Mouse (Mus musculus): ENCODE data around the gene Ubac2.

Gene Ubac2

GRCm38 (mm10) chr14:121965461-121965860 is 87.0 kb downstream of the Ubac2 start:
- DNase-seq (ENCODE audit: low read depth, low spot score) = no peak

DNA sequence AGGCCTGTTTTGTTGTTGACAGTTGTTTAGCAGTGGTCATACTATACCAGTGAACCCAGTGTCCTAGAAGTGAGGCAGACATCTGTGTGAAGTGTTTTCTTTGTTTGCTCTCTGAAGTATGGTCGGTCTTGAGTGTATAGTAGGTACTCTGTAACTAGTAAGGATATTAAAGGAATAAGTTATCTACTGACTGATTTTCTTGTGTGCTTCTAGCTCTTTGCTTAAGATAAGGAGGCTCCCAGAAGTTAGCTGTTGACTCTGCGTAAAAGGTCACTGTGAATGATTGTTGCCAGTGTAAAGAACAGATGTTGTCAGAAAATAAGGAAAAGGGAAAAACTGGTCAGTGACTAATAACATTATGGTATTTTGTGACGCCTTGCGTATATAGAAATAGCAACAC is 88.7 kb downstream of the Ubac2 start:
- no peak for DNase-seq (ENCODE audit: low read depth, low spot score)

GRCm38 (mm10) chr14:121970402-121970801 is 92.0 kb downstream of the Ubac2 start:
- DNase-seq (ENCODE audit: low read depth, low spot score) = no peak

- DNase-seq (ENCODE audit: low read depth, low spot score) = no peak
Measured at GRCm38 (mm10) chr14:121973114-121973513, 94.7 kb downstream of the Ubac2 start.

DNA sequence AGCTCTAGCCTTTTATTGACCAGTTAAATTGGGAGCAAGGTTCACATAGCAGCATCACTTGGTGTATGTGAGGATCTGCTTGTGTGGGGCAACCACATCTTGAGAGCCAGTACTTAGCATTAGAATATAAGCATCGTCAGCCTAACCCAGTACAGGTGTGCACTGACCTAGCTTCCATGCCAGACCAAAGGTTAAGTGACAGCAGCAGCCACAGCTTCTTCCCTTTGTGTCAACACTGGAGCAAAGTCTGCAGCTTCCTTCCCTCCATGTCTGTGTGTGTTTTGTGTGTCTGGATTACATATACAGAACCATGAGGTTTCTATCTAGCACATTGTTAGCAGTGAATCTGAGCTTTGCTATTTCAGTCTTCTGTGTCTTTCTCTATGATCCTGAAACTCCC is 103.1 kb downstream of the Ubac2 start:
- DNase-seq (ENCODE audit: low read depth, low spot score) = no peak

DNA sequence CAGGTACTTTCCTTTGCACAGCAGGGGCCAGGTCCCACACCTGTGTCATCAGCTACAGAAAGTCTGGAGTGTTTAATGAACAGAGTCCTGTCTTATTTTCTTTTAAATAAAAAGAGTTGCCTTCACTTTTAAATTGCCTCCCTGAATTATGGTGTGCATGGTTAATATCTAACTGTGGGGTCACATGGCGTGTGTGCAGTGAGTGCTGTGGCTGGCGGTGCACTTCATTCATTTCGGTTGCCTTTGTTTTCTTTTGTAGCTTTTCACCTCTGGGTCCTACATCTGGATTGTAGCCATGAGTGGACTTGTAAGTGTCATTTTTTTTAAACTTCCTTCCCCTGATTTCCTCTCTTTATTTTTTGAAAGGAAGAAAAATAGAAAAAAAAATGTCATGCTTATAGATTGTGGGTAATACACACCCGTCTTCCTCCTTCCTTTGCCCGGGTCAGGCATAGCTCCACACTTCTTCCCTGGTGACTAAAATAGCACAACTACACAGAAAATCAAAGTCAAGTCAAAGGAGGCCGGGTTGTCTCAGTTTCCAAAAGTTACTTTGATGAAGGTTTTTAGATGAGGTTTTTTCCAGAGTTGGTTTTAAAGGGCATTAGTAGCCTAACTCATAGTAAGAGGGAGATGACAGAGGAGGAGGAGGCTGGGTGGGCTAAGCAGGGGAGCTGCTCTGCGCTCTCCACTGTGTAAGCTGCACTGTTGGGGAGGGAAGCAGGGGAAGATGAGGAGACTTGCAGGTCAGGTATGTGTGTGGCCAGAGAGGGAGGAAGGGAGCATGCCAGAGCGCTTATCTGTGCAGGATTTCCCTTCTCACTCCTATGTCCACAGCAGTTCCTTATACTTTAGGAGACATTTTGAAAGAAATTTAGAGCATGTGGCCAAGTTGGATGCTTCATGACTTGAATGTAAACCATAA is 104.9 kb downstream of the Ubac2 start:
- DNase-seq (ENCODE audit: low read depth, low spot score) = no peak

DNA sequence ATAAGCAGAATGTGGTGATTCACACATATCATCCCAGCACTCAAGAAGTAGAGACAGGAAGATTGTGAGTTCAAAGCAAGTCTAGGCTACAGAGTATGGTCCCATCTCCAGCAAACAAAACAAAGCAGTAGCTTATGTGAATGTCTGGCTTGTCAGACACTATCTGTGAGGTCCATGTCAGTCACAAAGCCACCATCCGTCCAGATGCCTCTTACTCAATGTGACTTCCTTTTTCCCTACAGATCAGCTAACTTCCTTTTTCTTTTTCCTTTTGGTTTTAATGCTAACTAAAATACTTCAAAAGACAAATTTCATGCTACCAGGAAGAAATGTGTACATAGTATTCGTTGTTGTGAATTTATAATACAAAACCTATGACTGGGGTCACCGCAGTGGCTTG is 107.1 kb downstream of the Ubac2 start:
- no peak for DNase-seq (ENCODE audit: low read depth, low spot score)

GRCm38 (mm10) chr14:121986028-121986427 is 107.6 kb downstream of the Ubac2 start:
- no peak for DNase-seq (ENCODE audit: low read depth, low spot score)

DNA sequence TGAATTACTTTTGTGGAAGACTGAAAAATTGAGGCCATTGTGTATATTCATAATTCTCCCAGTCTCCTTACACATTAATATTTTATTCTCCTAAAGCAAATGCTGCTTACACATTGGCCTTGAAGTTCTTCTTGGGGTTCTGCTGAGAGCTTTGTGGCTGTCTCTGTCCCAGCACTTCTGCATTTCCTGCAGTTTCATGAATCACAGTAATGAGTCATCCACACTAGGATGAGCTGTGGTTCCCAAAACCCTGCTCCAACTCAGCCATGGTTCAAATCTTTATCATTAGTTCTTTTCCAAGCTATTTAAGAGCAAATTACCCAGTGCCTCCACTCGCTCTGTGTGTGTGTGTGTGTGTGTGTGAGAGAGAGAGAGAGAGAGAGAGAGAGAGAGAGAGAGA is 108.9 kb downstream of the Ubac2 start:
- DNase-seq (ENCODE audit: low read depth, low spot score) = no peak

- no peak for DNase-seq (ENCODE audit: low read depth, low spot score)
Measured at GRCm38 (mm10) chr14:121987691-121988090, 109.3 kb downstream of the Ubac2 start.

DNA sequence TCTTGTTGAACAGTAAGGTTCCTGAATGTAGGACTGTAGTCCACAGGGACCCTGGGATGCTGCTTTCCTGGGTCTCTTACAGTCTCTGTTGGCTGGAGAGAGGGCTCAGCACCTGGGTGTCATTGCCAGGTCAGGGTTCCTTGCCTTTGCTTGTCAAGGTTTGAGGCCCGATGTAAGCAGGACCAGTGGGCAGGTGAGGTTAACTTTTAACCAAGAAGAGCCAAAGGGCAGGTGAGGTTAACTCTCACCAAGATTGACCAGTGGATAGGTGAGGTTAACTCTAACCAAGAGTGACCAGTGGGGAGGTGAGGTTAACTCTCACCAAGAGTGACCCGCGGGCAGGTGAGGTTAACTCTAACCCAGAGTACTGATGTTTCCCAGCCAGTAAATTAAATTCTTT is 110.9 kb downstream of the Ubac2 start:
- no peak for DNase-seq (ENCODE audit: low read depth, low spot score)

- no peak for DNase-seq (ENCODE audit: low read depth, low spot score)
Measured at GRCm38 (mm10) chr14:121989869-121990268, 111.4 kb downstream of the Ubac2 start.

GRCm38 (mm10) chr14:121990897-121991296 is 112.5 kb downstream of the Ubac2 start:
- DNase-seq (ENCODE audit: low read depth, low spot score) = no peak

GRCm38 (mm10) chr14:121991921-121992320 is 113.5 kb downstream of the Ubac2 start:
- no peak for DNase-seq (ENCODE audit: low read depth, low spot score)

- no peak for DNase-seq (ENCODE audit: low read depth, low spot score)
Measured at GRCm38 (mm10) chr14:121992395-121993280, 114.2 kb downstream of the Ubac2 start.

DNA sequence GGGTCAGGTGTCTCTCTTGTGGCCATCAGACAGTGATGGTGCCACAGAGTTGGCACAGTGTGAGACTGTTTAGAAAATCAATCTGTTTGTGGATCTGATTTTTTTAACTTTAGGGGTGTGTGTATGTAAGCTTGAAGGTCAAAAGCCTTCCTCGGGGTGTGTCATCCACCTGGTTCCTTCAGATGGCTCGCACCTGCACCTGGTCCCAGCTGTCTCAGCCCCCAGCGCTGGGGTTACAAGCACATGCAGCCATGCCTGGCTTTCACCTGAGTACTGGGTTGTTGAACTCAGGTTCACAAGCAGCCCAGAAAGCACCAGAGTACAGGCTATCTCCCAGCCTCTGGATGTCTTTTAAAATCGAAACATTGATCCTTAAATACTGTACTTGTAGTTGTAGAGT is 115.2 kb downstream of the Ubac2 start:
- no peak for DNase-seq (ENCODE audit: low read depth, low spot score)

GRCm38 (mm10) chr14:121994171-121994700 is 115.8 kb downstream of the Ubac2 start:
- no peak for DNase-seq (ENCODE audit: low read depth, low spot score)

DNA sequence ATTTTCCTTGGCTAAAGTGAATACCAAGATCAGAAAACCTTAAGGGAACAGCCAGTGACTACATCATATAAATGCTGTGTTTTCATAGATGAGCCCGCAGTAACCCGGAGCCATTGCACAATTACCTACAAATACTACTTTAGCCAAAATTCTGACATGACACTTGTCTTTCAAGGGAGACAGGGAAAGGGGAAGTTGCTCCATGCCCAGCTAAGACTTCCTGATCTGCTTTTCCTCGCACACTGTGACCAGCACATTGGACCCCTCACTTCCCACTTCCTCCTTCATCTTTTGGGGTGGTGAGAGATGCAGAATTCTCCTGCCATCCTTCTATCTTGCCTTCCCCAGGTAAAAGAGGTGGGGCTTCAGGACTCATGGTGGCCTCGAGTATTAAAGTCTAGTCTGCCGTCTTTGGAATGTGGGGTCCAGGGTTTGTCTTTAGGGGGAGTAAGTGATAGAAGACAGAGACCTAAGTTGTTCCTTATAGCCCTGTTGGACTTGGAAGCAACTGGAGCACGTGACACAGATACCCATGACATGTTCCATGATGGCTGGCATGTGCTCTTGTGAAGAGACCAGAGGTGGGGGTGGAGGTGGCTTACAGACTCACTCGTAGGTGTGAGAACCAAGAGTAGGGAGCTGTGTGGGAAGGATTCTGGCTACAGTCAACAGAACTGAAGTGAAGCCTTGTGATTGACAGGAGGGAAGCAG is 116.6 kb downstream of the Ubac2 start:
- no peak for DNase-seq (ENCODE audit: low read depth, low spot score)

DNA sequence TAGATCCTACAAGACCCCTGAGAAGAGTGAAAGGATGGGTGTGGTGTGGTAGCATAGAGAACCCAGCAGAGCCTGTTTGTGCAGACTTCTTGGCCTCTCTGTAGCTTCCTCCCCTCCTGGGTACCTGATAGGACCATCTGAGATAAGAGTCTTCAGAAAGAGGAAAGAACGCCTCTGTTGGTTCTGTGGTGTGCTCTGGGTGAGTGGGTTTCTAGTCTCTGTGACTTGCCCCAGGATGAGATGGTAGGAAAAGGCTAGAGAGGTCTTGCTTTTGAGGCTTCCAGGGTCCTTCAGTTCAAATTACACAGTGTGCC is 117.1 kb downstream of the Ubac2 start:
- DNase-seq (ENCODE audit: low read depth, low spot score) = no peak

- no peak for DNase-seq (ENCODE audit: low read depth, low spot score)
Measured at GRCm38 (mm10) chr14:121996786-121997185, 118.4 kb downstream of the Ubac2 start.

- DNase-seq (ENCODE audit: low read depth, low spot score) = no peak
Measured at GRCm38 (mm10) chr14:121999455-121999854, 121.0 kb downstream of the Ubac2 start.

Data from ZHBTc4 (cell line).